20 mouse cellular contexts compared by ENCODE assay signal in the genomic region with DNA sequence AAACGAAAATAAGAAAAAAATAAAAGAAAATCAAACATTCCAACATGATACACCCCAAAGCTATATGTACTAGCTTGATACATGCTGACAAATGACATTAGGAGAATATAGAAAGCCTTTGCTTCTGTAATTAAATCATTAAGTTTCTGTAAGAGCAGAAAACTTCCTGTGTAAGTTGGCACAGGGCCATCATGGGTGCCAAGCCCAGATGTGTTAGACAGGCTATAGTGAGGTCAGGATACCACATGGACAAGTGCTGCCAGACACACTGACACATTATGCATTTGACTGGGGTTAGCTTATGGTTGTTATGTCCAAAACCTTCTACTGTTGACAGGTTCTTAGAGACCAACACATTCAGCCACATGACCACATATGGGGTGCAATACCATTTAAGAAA. TPM values are rescaled to one million over a fixed set of nuclear protein-coding genes. Genes with fewer than 3 reads are reported as not detected.
"Had no signal": no experiment of that assay in that cellular context is flagged by ENCODE, and none has a peak within 500 bp of the region (broad histone marks: within the 10 kb centered on the region; RNA-seq: fewer than 3 reads in every experiment).

No protein-coding gene starts in this region.

- H3K27me3 ChIP-seq: kidney, embryonic 15.5 days; liver, embryonic 12.5 days; liver, embryonic 15.5 days; lung, embryonic 15.5 days had no signal

- H3K27ac ChIP-seq: kidney, embryonic 15.5 days; limb, embryonic 10.5 days; limb, embryonic 13.5 days; liver, embryonic 12.5 days; liver, embryonic 15.5 days; lung, embryonic 15.5 days; midbrain, embryonic 10.5 days had no signal

- H3K9me3 ChIP-seq: kidney, embryonic 15.5 days; limb, embryonic 10.5 days; limb, embryonic 13.5 days; liver, embryonic 12.5 days; liver, embryonic 15.5 days; lung, embryonic 15.5 days; midbrain, embryonic 10.5 days had no signal

- ATAC-seq: liver, embryonic 12.5 days had no signal

- DNase-seq: kidney, adult 8-10 months; kidney, postnatal 14 days; kidney, postnatal 4 days; layer of hippocampus, adult 9-11 months; liver; lung, adult 18-20 months; lung, postnatal 10 days; lung, postnatal 36 days; midbrain, embryonic 14.5 days; thymus, adult 18-20 months; thymus, postnatal 4 days had no signal

- H3K36me3 ChIP-seq: kidney, embryonic 15.5 days; limb, embryonic 10.5 days; limb, embryonic 13.5 days; liver, embryonic 12.5 days; liver, embryonic 15.5 days; lung, embryonic 15.5 days; midbrain, embryonic 10.5 days had no signal

- H3K4me3 ChIP-seq: kidney, embryonic 15.5 days; limb, embryonic 10.5 days; limb, embryonic 13.5 days; liver, embryonic 12.5 days; liver, embryonic 15.5 days; lung, embryonic 15.5 days; megakaryocyte, embryonic 14.5 days; midbrain, embryonic 10.5 days had no signal

- H3K9ac ChIP-seq: kidney, embryonic 15.5 days; limb, embryonic 13.5 days; liver, embryonic 12.5 days; liver, embryonic 15.5 days; lung, embryonic 15.5 days had no signal

RNA-seq across cellular contexts. Expression of a gene that starts 13.0 kb away (rescaled TPM):
- total RNA-seq: left cerebral cortex, postnatal 25 days had no signal
